Mouse (Mus musculus) A20 (cell line): Measurements from ENCODE around the gene Atg7.

Experiments
- DNase-seq: peaks from one replicate; pipeline ENCODE4 v3.0.0-alpha.2; 2011; ENCODE audit warnings: low read depth, low spot score

Gene Atg7

DNA sequence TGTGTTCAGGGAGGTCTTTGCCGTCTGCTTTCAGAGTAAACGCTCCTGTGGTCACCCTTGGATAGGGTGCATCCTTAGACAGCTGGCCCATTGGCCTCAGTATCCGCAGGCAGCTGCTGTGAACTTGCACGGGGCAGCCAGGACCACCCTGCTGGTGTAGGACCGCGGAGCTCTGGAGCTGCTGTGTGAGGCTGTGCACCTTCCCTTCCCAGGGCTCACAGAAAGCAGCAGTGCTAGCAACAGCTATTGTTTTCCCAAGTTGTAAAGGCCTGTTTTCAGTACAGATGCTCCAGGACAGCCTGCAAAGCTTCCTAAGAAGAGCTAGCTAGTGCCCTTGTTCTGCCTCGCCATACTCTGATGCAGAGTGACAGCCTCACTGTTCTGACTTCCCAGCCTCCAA, 208.8 kb downstream of the Atg7 start:
- no peak for DNase-seq

DNA sequence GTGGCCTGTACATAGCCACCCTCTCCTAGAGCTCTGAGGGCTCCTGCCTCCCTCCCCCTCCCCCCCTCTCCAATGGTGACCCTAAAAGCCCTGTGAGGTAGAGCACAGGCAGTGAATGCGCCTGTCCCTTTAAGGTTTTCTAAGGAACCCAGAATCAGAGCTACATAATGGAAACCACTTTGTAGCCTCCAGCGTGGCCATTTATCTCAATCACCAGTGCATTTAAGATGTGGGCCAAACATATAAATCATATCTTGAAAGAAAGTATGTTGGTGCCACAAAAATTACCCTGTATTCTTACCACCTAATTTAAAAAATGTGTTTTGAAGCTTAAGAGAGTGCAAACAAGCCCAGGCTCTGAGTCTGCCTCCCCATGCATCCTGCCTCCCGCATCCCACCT, 209.8 kb downstream of the Atg7 start:
- DNase-seq = no peak

DNA sequence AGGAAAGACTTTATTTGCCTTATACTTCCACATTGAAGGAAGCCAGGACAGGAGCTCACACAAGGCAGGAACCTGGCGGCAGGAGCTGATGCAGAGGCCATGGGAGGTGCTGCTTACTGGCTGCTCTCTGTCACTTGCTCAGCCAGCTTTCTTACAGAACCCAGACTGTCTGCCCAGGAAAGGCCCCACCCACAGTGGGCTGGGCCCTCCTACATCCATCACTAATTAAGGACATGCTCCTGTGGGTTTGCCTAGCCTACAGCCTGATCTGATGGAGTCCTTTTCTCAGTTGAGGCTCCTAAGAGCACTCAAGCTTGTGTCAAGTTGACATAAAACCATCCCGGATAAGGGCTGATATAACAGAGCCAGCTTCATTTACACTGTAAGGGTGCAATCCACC, 211.5 kb downstream of the Atg7 start:
- DNase-seq = no peak

DNA sequence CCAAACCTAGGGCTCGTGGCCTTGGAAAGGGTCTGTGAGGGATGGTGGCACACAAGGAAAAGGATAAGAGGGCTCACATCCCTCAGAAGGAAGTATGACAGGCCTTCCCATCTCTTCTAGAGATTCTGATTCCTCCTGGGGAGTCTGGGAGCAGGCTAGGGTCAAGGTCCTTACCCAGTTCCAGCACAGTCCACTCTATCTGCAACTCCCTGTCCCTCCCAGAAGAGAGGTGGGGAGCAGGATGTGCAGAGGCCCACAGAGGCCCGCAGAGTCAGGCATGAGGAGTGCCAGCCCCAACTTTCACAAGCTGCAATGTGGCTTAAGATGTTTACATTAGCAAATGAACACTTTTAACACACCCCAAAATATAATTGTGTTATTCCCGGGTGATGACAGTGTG, 212.7 kb downstream of the Atg7 start:
- DNase-seq = no peak

DNA sequence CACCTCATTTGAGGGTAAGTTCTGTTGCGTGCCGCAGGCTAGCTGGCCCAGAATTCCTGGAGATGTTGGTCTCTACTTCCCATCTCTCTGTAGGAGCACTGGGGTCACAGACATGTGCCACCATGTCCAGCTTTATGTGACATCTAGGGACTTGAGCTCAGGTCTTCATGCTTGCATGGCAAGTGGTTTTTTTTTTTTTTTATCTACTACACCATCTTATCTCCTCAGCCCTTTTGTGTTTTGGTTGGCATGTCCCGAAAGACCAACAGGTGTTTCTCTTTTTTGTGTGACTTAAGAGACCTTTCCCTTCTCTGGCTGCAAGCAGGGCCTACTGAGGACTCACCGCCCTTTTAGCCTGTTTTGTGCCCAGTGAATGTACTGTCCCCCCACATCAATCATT, 213.6 kb downstream of the Atg7 start:
- no peak for DNase-seq

DNA sequence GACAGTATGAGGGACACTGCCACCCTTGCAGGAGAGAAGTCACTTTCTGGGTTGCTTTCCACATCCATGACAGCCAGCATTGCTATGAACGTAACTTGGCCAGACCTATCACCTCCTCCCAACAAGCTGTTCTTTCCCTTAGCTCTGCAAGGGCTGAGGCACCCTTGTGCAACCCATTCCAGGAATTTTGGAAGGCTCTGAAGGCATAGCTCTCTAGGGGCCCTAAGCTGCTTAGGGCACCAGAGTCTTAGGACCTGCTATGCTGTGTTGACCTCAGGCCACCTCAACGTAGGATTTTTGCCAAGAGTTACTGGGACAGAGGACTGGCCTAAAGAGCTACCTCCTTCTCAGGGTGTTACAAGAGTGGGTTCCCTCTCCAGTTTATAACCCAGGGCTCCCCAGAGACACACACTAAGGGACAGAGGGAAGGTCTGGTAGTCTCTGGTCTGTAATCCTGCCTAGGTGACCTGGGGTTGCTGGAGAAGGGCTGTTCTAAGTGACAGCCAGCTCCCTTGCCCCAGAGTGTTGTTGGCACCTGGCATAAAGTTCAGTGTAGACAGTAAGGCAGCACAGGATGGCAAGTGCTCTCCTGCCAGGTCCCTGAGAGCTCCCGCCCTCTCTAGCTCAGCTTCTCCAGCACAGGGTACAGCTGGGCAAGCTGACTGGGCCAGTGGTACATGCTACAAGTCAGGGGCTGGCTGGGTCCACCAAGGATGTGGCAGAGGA, 215.3 kb downstream of the Atg7 start:
- DNase-seq = no peak

DNA sequence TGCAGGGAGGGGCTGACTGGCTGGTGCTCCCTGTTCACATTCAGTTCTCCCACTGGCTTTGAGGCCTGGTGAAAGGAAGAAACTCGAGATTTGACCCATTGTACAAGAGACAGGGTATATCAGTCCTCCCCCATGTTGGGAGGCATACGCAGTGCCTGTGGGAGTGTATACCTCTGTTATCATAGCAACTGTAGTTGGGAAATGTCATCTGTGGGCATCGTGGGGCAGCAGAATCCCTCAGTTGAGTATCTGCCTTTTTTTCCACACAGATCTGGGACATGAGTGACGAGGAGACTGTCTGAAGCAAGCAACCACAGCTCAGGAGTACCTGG, 215.8 kb downstream of the Atg7 start:
- DNase-seq = no peak

DNA sequence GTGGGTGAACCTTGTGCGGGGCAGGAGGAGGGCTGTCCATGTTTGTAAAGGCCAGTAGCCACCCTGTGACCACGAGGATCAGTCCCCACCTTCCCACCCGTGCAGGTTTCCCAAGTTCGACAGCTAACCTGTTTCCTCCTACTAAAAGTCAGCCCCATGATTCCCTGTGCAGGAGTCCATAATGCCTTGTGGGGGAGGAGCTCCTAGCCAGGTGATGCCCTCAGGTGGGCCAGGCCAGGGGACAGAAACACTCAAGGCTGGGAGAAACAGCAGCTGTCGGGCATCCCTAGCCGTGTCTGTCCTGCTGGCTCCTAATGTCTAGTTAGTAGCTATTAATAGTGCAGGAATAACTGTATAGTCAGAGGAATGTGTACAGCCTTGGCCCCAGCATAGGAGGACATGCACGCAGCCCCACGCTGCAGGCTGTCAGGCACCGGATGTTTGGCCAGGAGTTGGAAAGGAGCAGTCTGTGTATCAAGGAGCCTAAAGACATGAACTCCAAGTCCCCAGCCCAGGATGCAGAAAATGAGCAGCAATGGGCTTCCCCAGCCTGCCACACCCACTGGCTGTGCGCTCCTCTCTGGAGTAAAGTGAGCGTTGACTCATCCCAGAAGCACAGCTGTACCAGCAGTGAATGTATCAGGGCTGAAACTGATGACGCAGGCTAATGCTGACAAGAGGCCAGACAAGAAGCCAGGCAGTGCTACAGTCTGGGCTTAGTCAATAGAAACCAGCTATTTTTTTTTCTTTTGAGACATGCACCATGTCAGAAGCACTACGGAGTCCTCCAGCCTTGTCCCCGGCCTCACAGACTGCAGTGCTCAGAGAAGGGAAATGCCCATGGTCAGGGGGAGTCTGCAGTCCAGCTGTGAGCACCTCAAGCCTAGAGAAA, 218.0 kb downstream of the Atg7 start:
- no peak for DNase-seq

DNA sequence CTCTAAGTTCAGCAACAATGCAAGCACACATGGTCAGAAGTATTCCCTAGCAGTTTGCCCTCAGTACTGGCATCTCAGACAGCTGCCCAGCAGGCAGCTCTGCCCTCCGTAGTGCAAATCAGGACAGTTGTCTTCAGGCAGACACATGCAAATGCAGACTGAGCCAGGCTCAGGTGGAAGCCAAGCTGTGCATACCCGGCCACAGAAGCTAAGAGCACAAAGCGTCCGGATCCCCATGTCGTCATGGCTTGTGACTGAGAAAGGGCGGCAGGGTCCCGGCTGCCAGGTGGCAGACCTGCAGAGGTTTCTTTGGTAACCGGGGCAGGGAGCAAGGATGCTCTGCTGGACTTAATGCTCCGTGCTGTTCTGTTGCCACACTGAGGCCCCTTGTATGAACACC, 218.7 kb downstream of the Atg7 start:
- DNase-seq = no peak

DNA sequence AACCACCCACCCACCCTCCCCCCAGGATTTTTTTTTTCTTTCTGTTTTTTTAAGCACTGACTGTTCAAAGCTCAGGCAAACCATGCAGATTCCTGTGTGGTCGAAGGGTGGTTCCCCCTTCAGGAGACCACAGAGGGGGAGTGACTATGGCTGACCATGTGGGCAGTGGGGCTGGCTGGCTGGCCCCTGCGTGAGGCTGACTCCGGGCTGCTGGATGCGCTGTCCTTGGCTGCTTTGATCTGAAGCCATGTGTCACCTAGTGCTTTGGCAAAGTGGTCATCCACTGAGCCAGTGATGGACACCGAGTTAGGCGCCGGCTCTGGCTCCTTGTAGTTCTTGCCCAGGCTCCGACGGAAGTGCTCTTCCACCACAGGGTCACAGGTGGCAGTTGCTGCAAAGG, 219.1 kb downstream of the Atg7 start:
- DNase-seq = no peak

DNA sequence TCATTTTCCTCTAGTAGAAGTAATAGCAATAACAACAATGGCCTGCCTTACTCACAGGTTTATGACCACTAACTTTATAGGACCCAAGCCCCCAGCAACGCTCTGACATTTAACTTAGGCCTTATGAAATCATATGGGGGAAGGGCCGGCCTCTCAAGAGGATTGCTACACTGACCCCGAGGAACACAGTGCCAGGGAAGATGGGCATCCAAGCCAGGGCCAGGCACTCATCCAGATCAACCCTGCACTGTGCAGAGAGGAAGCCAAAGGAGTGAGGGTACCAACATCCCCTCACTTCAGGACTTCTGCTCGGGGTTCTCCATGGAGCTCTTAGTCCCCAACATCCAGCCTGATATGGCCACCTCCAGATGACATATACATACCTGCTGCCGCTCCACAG, 220.6 kb downstream of the Atg7 start:
- DNase-seq = no peak

DNA sequence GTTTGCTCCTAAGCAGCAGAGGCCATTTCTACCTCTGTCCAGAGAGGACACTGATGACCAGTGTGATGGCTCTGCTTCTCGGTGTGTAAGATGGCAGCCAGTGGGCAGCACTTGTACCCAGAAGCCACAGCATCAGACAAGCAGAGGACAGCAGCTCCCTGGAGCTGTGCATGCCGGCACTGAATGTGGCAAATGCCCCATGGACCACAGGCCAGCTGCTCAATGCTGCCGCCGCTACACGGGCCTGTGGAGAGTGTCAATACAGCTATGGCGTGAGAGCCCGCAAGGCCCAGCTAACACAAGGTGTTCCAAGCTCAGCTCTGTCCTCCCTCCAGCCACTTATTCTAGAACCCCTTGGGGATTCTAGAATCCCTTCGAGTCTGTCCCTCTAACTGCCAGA, 221.5 kb downstream of the Atg7 start:
- no peak for DNase-seq

DNA sequence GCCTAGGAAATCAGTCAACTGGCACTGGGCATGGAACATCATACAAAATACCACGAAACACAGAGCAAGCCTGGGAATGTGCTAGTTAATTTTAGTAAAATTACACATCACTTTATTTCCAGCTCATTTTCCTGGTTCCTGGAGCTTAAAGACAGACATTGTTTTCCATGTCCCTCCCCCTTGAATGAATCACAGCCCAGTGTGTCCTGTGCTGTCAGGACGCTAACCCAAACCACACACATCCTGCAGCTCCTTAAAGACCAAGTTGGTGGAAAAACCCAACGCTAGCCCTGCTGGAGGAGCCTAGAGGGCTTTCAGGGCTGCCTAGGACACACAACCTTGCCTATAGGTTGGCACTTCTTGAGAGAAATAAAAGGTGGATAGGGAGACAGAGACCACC, 223.2 kb downstream of the Atg7 start:
- no peak for DNase-seq

DNA sequence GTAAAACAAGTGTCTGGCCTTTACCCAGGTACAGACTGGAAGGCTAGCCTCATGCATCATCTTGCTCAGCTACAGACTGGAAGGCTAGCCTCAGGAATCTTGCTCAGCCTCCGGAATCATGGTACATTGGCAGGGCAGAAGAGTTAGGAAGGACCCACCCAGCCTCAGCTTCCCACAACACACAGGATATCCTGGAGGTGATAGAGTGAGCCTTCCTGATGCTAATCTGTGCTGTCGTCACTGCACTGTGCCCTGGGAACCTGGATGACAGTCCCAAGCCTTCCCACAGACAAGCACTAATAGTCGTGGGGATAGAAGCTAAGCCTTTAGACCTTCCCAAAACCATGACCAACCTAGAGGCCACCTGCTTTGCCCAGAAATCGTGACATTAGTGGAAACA, 223.7 kb downstream of the Atg7 start:
- no peak for DNase-seq

DNA sequence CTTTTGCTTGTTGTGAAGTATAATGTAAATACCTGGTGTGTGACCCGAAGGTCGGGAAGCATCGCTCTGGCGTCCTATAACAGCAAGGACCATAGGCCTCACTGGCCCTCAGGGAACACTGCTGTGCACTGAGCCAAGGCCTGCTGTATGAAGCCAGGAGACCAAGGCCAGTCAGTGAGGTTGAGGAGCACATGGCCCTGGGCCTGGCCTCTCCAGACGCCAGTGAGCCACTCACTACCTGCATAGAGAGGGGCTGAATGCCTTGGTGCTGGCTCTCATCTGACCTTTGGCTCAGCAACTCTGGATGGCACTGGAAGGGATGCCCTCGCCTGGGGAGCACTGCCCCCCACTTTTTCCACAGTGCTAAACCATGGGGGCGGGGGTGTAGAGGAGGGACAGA, 225.8 kb downstream of the Atg7 start:
- DNase-seq = no peak

DNA sequence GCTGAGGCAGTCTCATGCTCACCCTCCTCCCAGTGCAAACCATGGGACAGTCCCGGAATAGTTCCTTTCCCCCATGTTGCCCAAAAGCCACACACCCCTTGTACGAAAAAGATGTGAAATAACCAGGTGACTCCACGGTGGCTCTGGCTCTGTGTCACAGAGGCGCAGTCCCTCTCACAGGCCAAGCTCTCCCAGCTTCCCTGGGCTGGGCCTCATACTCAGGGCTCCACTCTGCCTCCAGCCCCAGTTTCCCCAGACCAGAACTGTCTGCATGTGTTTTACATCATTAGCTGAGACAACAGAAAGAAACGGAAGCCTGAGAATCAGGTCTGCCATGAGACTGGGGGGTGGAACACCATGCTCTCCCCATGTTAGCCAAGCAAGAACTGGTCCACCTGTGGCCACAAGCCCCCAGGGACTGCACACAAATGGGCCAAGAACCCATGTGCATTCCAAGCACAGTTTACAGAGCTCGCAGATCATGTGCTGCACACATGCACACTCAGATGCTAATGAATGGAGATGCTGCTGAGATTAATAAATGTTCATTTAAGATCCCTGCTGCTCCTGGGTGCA, 226.7 kb downstream of the Atg7 start:
- DNase-seq = no peak

DNA sequence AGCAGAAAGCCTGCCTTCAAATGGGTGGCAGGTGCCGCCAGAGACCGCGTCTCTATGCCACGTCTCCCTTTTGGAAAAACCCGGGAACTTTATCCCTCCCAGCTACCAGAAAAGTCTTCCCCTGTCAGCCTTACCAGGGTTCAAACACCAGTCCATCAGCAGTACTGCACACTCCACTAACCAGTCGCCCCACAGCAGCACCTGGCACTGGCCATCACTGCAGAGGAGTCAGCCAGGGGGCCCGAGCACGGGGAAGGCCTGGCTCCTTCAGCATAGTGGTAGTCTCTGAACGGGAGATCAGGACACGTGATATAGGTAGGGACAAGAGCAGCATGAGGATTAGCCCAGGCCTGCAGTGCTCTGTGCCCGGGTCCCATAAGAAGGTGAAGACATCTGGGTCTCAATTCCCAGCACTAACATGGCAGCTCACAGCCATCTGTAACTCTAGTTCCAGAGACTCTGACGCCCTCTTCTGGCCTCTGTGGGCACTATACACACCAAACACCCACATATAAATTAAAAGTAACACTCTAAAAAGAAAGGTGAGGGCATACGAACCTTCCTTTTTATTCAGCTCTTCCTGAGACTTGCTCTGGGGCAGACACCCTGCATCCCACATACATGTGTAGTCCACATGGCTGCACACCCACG, 228.2 kb downstream of the Atg7 start:
- DNase-seq = no peak

DNA sequence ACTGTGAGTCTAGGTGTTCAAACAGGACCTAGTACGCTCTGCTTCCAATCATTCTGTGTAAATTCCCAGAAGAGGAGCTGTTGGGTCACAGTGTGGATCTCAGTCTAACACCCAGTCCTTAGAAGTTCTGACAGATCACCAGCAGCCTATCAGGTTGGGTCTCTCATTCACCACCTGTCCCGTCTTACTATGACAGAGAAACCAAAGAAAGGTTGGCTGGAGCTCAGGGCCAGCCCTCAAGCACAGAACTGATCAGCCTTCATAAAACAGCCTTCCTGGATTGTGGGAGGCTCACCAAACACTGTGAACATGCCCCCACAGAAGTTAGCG, 230.9 kb downstream of the Atg7 start:
- DNase-seq = no peak

DNA sequence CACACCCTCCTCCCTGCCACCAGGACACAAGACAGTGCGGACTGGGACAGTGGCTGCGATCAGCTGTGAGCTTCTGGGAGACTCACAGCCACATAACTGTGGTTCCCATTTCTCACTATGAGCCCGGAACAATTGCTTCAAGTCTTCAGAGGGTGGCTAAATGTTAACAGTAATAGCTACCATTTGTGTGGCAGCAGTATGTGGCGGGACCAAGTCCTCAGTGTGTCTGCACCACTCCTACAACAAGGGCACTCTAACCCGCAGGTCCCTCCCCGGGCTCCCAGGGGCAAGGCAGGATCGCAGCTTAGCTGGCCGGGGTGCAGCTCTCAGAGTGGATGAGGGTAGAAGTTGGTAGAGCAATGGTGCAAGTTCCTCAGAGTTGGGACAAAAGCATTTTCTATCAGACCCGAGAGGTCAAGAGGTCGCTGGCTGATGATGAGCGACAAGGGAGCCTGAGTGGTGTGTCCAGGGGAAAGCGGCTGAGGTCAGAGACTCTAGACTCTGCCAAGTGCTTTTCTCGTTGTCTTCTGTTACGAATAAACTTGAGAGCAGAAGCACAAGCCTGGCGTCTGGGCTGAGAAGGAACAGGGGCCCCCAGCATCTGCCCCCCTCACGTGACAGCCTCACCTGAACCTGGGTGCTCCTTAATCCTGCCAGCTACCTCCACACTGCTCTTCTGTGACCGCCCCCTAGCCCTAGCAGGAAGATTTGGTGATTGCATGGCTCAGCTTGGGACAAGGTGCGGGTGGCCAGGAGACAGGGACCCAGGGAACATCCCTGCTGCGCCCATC, 231.4 kb downstream of the Atg7 start:
- no peak for DNase-seq

DNA sequence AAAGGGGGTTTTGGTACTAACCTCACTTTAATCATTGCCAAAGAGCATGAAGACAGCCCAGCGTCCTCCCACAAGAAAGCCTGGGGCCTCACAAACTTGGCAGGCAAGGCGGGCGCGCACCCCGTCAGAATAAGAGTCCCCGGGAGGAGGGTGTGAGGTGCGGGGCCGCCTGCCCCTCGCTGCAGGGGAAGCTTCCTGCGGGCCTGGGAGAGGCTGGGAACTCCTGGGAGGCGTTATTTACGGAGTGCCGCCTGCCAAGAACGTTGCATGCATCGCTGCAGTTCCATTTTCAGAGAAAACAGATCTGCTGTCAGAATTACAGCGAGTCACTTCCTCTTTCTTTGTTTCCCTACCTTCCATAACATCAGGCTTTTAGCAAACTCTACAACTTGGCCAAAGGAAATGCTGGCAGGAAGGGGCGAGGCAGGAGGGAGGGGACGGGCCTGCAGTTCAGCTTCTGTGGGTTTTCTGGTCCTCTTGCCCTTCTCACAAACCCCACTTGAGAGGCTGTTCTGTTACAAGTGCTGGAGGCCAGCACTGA, 232.2 kb downstream of the Atg7 start:
- peak; percentile 83 for DNase-seq

DNA sequence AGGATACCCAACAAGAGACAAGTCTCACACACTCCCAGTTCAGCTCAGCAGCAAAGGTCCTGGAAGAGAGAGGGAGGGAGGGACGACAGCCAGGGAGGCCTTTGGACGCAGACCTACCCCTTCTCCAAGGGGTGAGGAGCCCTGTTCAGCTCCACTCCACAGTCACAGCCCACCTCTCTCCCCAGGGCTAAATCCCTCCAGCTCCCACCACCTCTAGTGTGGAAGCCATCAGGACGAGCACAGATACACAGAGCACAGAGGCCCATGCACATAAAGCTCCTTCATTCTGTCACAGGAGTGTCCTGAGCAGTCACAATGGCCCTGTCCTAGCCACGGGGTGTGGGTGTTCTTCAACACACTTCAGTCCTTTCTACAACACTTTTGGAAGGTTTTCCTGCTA, 233.1 kb downstream of the Atg7 start:
- DNase-seq = no peak

DNA sequence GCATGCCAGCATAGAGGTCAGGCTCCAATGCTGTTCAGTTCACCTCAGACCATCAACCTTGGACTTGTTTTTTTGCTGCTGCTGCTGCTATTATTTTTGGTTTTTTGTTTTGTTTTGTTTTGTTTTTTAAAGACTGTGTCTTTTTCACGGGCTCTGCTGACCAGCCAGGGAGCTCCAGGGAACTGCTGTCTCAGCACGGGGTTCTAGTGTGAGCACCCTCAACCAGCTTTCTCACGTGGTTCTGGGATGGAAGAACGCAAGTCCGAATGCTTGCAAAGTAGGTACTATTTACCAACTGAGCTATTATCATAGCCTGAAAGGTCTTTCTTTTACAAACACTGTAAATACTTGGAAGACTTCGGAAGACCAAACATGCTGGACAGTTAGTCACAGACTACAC, 233.6 kb downstream of the Atg7 start:
- no peak for DNase-seq
